Mouse (Mus musculus): ENCODE data around the gene Rcan2. TPM values are rescaled to one million over a fixed set of nuclear protein-coding genes. Genes with fewer than 3 reads are reported as not detected.
A peak's percentile ranks its signal among the peaks of the same experiment; 100 is the strongest.

Rcan2 gene
- total RNA-seq, 1 experiment from 2014 or later = not detected

- no peak for ATAC-seq (replicated peaks; ENCODE audit: low read depth, poor library complexity, severe bottlenecking)
Measured at GRCm38 (mm10) chr17:43998095-43998494, 196.9 kb downstream of the Rcan2 start.

DNA sequence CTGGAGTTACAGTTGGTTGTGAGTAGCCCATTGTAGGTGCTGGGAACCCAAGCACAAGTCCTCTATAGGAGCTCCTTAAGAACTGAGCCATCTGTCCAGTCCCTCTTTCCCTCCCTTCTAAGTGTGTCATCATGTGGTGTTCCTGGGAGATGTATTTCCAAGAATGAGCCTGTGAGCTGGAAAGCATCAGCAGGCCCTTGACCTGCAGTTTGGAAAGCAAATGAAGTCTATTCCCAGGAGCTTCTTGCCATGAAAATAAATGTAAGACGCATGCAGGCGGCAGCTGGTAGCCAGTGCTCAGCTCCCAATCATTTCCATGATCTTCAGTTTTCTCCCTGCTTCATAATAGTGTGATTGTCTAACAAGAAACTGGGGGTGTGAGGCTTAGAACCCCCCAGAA, 203.2 kb downstream of the Rcan2 start:
- ATAC-seq (replicated peaks; ENCODE audit: low read depth, poor library complexity, severe bottlenecking) = no peak

GRCm38 (mm10) chr17:44007411-44007810, 206.3 kb downstream of the Rcan2 start:
- ATAC-seq (replicated peaks; ENCODE audit: low read depth, poor library complexity, severe bottlenecking) = no peak

GRCm38 (mm10) chr17:44011917-44012316, 210.8 kb downstream of the Rcan2 start:
- no peak for ATAC-seq (replicated peaks; ENCODE audit: low read depth, poor library complexity, severe bottlenecking)

DNA sequence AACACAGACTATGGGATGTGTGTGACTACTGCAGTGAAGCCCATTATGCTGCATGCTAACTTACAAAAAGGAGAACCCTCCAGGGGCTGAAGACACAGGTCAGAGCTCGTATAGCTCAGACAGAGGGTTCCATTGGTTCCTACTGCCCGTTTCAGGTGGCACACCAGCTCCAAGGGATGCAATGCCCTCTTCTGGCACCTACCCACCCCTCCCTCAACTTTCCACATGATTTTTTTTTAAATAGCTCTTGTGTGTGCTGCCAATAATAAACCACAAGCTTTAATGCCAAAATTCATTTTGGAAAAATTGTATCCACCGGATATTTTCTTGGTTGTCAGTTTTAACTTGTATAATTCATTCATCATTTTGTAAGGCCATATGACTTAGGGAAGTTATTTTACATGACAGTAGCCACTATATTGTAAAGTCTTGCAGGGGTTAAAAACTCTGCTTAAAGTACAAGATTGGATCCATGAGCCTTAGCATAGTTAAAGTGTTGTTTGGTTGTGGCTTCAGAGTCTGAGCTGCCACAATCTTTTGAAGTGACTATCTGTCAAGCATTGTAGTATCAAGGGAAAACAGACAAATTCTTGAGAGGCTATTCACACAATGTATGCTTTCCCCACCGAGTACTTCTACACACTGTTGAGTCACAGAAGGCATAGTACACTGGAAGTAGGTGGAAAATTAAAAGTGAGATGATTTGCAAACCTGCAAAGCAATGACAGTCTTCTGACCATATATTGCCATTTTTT, 212.8 kb downstream of the Rcan2 start:
- ATAC-seq (replicated peaks; ENCODE audit: low read depth, poor library complexity, severe bottlenecking) = no peak

- ATAC-seq (replicated peaks; ENCODE audit: low read depth, poor library complexity, severe bottlenecking) = no peak
Measured at GRCm38 (mm10) chr17:44016314-44016713, 215.2 kb downstream of the Rcan2 start.

GRCm38 (mm10) chr17:44020707-44021220, 219.6 kb downstream of the Rcan2 start:
- ATAC-seq (replicated peaks; ENCODE audit: low read depth, poor library complexity, severe bottlenecking) = no peak

DNA sequence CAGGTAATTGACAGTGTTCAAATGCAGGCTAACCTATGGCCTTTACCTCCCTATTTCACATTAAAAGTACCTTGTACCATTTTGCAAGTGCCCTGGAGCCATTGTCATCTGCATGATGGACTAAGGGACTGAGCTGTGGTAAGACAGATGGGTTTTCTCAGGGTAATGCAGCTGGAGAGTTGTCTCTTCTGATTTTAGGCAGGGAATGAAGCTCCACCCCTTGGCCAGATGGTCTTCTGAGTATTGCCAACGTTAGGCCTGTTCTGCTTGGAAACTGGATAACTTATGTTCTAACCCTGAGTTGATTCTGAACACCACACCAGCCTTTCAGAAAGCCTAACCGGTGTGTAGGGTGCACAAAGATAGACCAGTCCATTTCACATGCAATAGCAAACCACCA, 222.7 kb downstream of the Rcan2 start:
- ATAC-seq (replicated peaks; ENCODE audit: low read depth, poor library complexity, severe bottlenecking) = no peak

DNA sequence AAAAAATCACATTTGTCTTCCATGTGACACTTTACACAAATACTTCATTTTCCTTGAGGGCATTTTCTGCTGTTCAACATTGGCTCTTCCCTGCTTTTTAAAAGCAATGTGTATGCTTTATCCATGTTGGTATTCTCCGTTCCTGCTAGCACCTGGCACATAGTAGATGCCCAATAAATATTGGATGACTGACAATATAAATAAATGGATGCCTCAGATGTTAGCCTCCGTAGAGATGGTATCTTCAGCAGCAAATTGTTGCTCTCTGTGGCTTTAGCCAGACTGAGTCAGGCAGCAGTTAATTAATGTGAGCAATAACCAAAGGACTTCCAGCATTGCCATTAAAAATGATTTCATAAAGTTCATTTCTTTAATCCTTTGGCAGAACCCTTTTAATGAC, 223.9 kb downstream of the Rcan2 start:
- ATAC-seq (replicated peaks; ENCODE audit: low read depth, poor library complexity, severe bottlenecking) = no peak

DNA sequence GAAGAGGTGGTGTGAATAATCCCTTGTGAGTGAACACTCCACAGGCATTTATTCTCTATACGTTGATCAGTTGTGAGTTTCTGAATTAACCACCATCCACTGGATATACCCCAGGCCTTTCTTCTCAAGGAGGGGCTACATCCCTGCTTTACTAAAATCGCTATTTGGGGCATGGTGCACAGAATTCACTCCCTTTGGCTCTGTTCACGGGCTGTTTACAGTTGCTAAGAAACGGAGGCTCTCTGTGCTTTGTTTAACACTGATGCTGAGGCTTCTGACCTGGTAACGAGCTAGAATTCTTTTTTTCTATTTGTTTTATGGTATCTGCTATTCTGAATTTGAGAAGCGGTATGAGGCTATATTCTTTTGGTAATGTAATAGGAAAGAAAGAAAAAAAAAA, 224.8 kb downstream of the Rcan2 start:
- ATAC-seq (replicated peaks; ENCODE audit: low read depth, poor library complexity, severe bottlenecking) = no peak

DNA sequence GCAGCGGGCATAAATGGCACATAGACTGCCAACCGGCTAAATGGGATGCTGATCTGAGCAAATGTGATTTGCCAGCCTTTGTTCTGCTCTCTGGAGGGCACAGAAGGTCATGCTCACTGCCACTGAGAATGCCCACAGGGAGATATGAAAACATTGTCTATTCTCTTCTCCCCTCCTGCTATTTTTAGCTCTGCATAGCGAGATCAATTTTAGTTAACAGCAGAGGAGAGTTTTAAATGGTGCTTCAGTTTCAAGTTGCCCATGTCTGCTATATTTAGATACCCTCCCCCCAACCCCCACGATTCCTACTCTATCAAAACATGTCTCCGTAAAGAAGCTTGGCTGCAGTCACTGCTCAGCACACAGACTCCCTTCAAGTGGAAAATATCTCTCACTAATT, 225.2 kb downstream of the Rcan2 start:
- ATAC-seq (replicated peaks; ENCODE audit: low read depth, poor library complexity, severe bottlenecking) = no peak

- ATAC-seq (replicated peaks; ENCODE audit: low read depth, poor library complexity, severe bottlenecking) = no peak
Measured at GRCm38 (mm10) chr17:44026786-44027185, 225.6 kb downstream of the Rcan2 start.

- no peak for ATAC-seq (replicated peaks; ENCODE audit: low read depth, poor library complexity, severe bottlenecking)
Measured at GRCm38 (mm10) chr17:44027311-44027710, 226.2 kb downstream of the Rcan2 start.

DNA sequence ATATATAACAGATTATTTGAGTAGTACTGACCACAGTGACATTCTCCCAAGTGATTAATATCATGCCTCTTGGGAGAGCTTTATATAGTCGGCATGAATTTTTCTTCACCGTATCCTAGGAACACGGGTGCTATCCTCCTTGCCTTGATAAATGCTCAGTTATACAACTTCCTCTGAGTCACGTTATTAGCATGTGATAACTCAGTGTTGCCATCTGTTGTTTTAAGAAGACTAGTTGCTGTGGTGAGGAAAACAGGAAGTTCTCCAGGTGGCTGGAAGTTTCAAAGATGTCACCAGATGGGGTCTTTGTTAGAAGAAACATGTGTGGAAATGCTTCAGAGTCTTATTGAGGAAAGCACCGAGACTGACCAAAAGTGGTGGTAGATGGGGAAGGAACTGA, 228.5 kb downstream of the Rcan2 start:
- ATAC-seq (replicated peaks; ENCODE audit: low read depth, poor library complexity, severe bottlenecking) = peak; percentile 84

- no peak for ATAC-seq (replicated peaks; ENCODE audit: low read depth, poor library complexity, severe bottlenecking)
Measured at GRCm38 (mm10) chr17:44030776-44031587, 229.8 kb downstream of the Rcan2 start.

GRCm38 (mm10) chr17:44035005-44035404, 233.9 kb downstream of the Rcan2 start:
- no peak for ATAC-seq (replicated peaks; ENCODE audit: low read depth, poor library complexity, severe bottlenecking)

DNA sequence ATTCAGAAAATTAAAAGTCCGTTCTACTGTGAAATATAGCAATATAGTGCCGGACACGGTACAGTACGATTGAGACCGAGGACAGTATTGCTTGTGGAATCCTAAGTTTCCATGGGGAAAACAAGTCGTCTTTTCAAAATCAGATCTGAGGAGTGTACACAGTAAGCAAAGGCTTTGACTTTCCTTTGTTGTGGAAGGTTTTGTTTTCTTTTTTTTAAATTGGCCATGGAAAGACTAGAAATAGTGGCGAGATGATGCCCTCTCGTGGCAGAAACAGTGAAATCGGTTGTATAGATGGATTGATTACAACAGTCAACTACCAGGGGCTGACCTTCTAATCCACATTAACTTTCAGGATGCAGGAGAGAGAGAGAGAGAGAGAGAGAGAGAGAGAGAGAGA, 237.5 kb downstream of the Rcan2 start:
- ATAC-seq (replicated peaks; ENCODE audit: low read depth, poor library complexity, severe bottlenecking) = no peak

- no peak for ATAC-seq (replicated peaks; ENCODE audit: low read depth, poor library complexity, severe bottlenecking)
Measured at GRCm38 (mm10) chr17:44040449-44040848, 239.3 kb downstream of the Rcan2 start.

GRCm38 (mm10) chr17:44042301-44042700, 241.2 kb downstream of the Rcan2 start:
- ATAC-seq (replicated peaks; ENCODE audit: low read depth, poor library complexity, severe bottlenecking) = no peak

- no peak for ATAC-seq (replicated peaks; ENCODE audit: low read depth, poor library complexity, severe bottlenecking)
Measured at GRCm38 (mm10) chr17:44042861-44043260, 241.7 kb downstream of the Rcan2 start.

GRCm38 (mm10) chr17:44053427-44053826, 252.3 kb downstream of the Rcan2 start:
- ATAC-seq (replicated peaks; ENCODE audit: low read depth, poor library complexity, severe bottlenecking) = peak; percentile 98

All from common myeloid progenitor, adult 5-6 weeks (primary cell).